In the genomic region with DNA sequence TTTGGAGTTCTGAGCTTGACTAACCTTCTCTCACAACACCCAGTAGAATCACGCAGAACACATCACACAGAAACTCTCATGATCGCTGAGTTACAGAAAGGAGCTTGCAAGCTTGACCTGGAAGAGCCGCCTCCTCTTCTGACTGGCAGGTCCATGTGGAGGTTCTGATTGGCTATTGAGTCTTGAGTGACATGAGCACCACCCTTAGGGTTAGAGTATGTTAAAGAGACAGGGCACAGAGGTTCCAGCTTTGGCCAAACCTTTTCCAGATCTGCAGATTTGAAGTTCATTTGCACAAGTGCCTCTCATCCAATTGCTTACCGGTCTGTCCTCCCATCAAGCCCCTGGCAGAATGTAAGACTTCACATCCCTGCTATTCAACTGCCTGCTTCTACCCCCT, we compare ENCODE assay signal across 9 mouse cellular contexts. TPM values are rescaled to one million over a fixed set of nuclear protein-coding genes. Genes with fewer than 3 reads are reported as not detected.
DNase-seq lines count a peak whose midpoint lies in the region; ATAC-seq and TF ChIP-seq lines count a peak whose summit lies in the region.
"Not testable (repeated sequence)": the region's sequence is repeated elsewhere in the genome, so short reads cannot be mapped to it uniquely, and the experiment has no call there.
"Had no signal": no experiment of that assay in that cellular context is flagged by ENCODE, and none has a peak within 500 bp of the region (broad histone marks: within the 10 kb centered on the region; RNA-seq: fewer than 3 reads in every experiment).

A gene (minus strand): TSS at position 101 of the 400 bp plus-strand sequence.

- TF ChIP-seq POLR2A in cerebellum, adult 2 months (IDR thresholded peaks at IDR 0.05; ENCODE audit: borderline replicate concordance, insufficient read depth, low read length), result not testable (repeated sequence)

- not testable (repeated sequence) for ATAC-seq in forebrain, embryonic 11.5 days (replicated peaks; ENCODE audit: low FRiP score); heart, embryonic 11.5 days (replicated peaks; ENCODE audit: insufficient number of reproducible peaks, low FRiP score, low TSS enrichment); hindbrain, embryonic 12.5 days (ENCODE audit: low FRiP score); kidney, embryonic 15.5 days (replicated peaks; ENCODE audit: low FRiP score); liver, embryonic 11.5 days (replicated peaks; ENCODE audit: low FRiP score); midbrain, embryonic 14.5 days (ENCODE audit: low FRiP score, low TSS enrichment); stomach, embryonic 15.5 days (ENCODE audit: insufficient read depth, low FRiP score, low read depth)

- not testable (repeated sequence) for H3K27ac ChIP-seq in cerebellum, adult 2 months (ENCODE audit: insufficient read depth, low read length); forebrain, embryonic 11.5 days (ENCODE audit: low read depth, low read length); heart, embryonic 11.5 days (ENCODE audit: low read depth, low read length); hindbrain, embryonic 12.5 days; kidney, embryonic 15.5 days; liver, embryonic 11.5 days (ENCODE audit: low read depth, low read length); midbrain, embryonic 14.5 days (replicated peaks; ENCODE audit: low read depth, low read length); stomach, embryonic 15.5 days

- H3K4me1 ChIP-seq in cerebellum, adult 2 months (ENCODE audit: control insufficient read depth, insufficient read depth, low read length); forebrain, embryonic 11.5 days (replicated peaks; ENCODE audit: control insufficient read depth, insufficient read depth, low read length); heart, embryonic 11.5 days (ENCODE audit: control insufficient read depth, insufficient read depth, low read length); hindbrain, embryonic 12.5 days; kidney, embryonic 15.5 days; liver, embryonic 11.5 days (replicated peaks; ENCODE audit: control insufficient read depth, insufficient read depth, low read length); midbrain, embryonic 14.5 days (ENCODE audit: control insufficient read depth, insufficient read depth, low read length); stomach, embryonic 15.5 days: not testable (repeated sequence)

- H3K9ac ChIP-seq in forebrain, embryonic 11.5 days (ENCODE audit: low read length); heart, embryonic 11.5 days (ENCODE audit: low read depth, low read length); hindbrain, embryonic 12.5 days; kidney, embryonic 15.5 days; liver, embryonic 11.5 days (ENCODE audit: low read depth, low read length); midbrain, embryonic 14.5 days (replicated peaks; ENCODE audit: low read length); stomach, embryonic 15.5 days: not testable (repeated sequence)

- H3K9me3 ChIP-seq in forebrain, embryonic 11.5 days (ENCODE audit: control insufficient read depth, low read length); heart, embryonic 11.5 days (replicated peaks; ENCODE audit: control insufficient read depth, low read length); hindbrain, embryonic 12.5 days (replicated peaks); kidney, embryonic 15.5 days (replicated peaks); liver, embryonic 11.5 days (ENCODE audit: control insufficient read depth, low read length); midbrain, embryonic 14.5 days (ENCODE audit: control insufficient read depth, low read length); stomach, embryonic 15.5 days: not testable (repeated sequence)

- not testable (repeated sequence) for DNase-seq in cerebellum, adult 2 months; forebrain, embryonic 11.5 days (ENCODE audit: low spot score); liver, embryonic 11.5 days (ENCODE audit: low spot score); midbrain, embryonic 14.5 days

- H3K27me3 ChIP-seq in cerebellum, adult 2 months (ENCODE audit: control insufficient read depth, insufficient read depth, low read length); forebrain, embryonic 11.5 days (ENCODE audit: control insufficient read depth, insufficient read depth, low read length); heart, embryonic 11.5 days (ENCODE audit: control insufficient read depth, insufficient read depth, low read length); hindbrain, embryonic 12.5 days; kidney, embryonic 15.5 days; liver, embryonic 11.5 days (replicated peaks; ENCODE audit: control insufficient read depth, insufficient read depth, low read length); midbrain, embryonic 14.5 days (ENCODE audit: control insufficient read depth, insufficient read depth, low read length); stomach, embryonic 15.5 days (replicated peaks): not testable (repeated sequence)

- H3K36me3 ChIP-seq in forebrain, embryonic 11.5 days (ENCODE audit: control insufficient read depth, insufficient read depth, low read length); heart, embryonic 11.5 days (ENCODE audit: control insufficient read depth, insufficient read depth, low read length); hindbrain, embryonic 12.5 days; kidney, embryonic 15.5 days; liver, embryonic 11.5 days (ENCODE audit: control insufficient read depth, insufficient read depth, low read length); midbrain, embryonic 14.5 days (ENCODE audit: control insufficient read depth, insufficient read depth, low read length); stomach, embryonic 15.5 days: not testable (repeated sequence)

- H3K4me2 ChIP-seq in forebrain, embryonic 11.5 days (ENCODE audit: low read depth, low read length, severe bottlenecking); heart, embryonic 11.5 days; hindbrain, embryonic 12.5 days (replicated peaks); kidney, embryonic 15.5 days; liver, embryonic 11.5 days; midbrain, embryonic 14.5 days (ENCODE audit: low read length); stomach, embryonic 15.5 days: not testable (repeated sequence)

- not testable (repeated sequence) for H3K4me3 ChIP-seq in cerebellum, adult 2 months (replicated peaks; ENCODE audit: insufficient read depth, low read depth, low read length); forebrain, embryonic 11.5 days (ENCODE audit: low read depth, low read length); heart, embryonic 11.5 days (ENCODE audit: low read depth, low read length); hindbrain, embryonic 12.5 days; kidney, embryonic 15.5 days (replicated peaks); liver, embryonic 11.5 days (ENCODE audit: low read depth, low read length); midbrain, embryonic 14.5 days (replicated peaks; ENCODE audit: low read depth, low read length); stomach, embryonic 15.5 days (replicated peaks)

- not testable (repeated sequence) for TF ChIP-seq CTCF in cerebellum, adult 2 months (IDR thresholded peaks at IDR 0.05; ENCODE audit: borderline replicate concordance, insufficient read depth, low read depth, low read length)

- no CpG with 5 or more reads among the region's 4 CpGs for WGBS in cerebellum, adult 2 months
- no CpG with 5 or more reads among the region's 4 CpGs for WGBS in forebrain, embryonic 11.5 days
- WGBS in heart, embryonic 11.5 days (ENCODE audit: insufficient replicate concordance), result no CpG with 5 or more reads among the region's 4 CpGs
- WGBS in hindbrain, embryonic 12.5 days, result no CpG with 5 or more reads among the region's 4 CpGs
- no CpG with 5 or more reads among the region's 4 CpGs for WGBS in kidney, embryonic 15.5 days
- no CpG with 5 or more reads among the region's 4 CpGs for WGBS in liver, embryonic 11.5 days
- no CpG with 5 or more reads among the region's 4 CpGs for WGBS in midbrain, embryonic 14.5 days
- no CpG with 5 or more reads among the region's 4 CpGs for WGBS in stomach, embryonic 15.5 days

RNA-seq across cellular contexts. Expression of the gene that starts here (rescaled TPM):
- polyA plus RNA-seq in cerebellum, adult 2 months (2012; rRNA removed), result 15.4 and 22.0 TPM in 2 replicates
- 7.1 and 17.9 TPM in 2 replicates for polyA plus RNA-seq in forebrain, embryonic 11.5 days (2014; fragmentation: Nextera tagmentation; extraction: Ambion mirVana)
- polyA plus RNA-seq in heart, embryonic 11.5 days (2014; fragmentation: Nextera tagmentation; extraction: Ambion mirVana), result 14.0 and 20.6 TPM in 2 replicates
- 16.0 and 17.3 TPM in 2 replicates for polyA plus RNA-seq in hindbrain, embryonic 12.5 days (2016; fragmentation: Nextera tagmentation; extraction: Ambion mirVana)
- polyA plus RNA-seq in kidney, embryonic 15.5 days (2015; fragmentation: Nextera tagmentation; extraction: Ambion mirVana), result 21.4 and 24.9 TPM in 2 replicates
- polyA plus RNA-seq in liver, embryonic 11.5 days (2014; fragmentation: Nextera tagmentation; extraction: Ambion mirVana), result 11.8 and 11.9 TPM in 2 replicates
- 17.7 and 35.2 TPM in 2 replicates for polyA plus RNA-seq in midbrain, embryonic 14.5 days (2014; fragmentation: Nextera tagmentation; extraction: Ambion mirVana)
- polyA plus RNA-seq in stomach, embryonic 15.5 days (2015; fragmentation: Nextera tagmentation; extraction: Ambion mirVana), result 21.1 and 22.5 TPM in 2 replicates
- polyA plus RNA-seq: testis, adult 2 months had no signal
